Mouse (Mus musculus): ENCODE measurements around the gene Lhx3. TPM values are rescaled to one million over a fixed set of nuclear protein-coding genes. Genes with fewer than 3 reads are reported as not detected.

The Lhx3 gene
- total RNA-seq, 2 experiments from 2014 or later, result not detected

DNA sequence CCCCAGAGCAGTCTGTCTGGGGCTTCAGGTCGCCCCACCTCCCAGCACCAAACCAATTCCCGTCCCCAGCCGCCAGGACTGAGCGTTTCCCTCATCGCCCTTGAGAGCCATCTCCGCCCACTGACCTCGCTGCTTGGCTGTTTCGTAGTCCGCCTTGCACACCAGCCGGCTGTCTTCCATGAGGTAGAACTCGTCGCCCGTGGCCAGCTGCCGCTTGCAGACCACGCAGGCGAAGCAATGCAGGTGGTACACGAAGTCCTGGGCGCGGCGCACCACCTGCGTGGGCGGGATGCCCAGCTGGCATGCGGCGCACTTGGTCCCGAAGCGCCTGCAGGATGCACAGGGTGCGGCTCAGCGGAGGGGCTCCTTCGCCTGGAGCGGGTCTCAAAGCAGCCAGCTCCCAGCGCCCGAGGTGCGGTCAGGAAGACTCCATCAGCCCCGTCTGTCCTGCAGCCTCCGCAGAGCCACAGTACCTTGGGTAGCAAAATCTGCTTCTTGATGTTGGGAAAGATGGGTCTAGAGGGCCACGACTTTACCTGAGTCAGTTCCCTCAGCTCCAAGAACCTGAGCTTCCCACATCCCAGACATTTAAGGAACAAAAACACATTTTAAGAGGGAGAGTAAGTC, 5.1 kb downstream of the Lhx3 start:
- ATAC-seq (replicated peaks; ENCODE audit: poor library complexity), result no peak

DNA sequence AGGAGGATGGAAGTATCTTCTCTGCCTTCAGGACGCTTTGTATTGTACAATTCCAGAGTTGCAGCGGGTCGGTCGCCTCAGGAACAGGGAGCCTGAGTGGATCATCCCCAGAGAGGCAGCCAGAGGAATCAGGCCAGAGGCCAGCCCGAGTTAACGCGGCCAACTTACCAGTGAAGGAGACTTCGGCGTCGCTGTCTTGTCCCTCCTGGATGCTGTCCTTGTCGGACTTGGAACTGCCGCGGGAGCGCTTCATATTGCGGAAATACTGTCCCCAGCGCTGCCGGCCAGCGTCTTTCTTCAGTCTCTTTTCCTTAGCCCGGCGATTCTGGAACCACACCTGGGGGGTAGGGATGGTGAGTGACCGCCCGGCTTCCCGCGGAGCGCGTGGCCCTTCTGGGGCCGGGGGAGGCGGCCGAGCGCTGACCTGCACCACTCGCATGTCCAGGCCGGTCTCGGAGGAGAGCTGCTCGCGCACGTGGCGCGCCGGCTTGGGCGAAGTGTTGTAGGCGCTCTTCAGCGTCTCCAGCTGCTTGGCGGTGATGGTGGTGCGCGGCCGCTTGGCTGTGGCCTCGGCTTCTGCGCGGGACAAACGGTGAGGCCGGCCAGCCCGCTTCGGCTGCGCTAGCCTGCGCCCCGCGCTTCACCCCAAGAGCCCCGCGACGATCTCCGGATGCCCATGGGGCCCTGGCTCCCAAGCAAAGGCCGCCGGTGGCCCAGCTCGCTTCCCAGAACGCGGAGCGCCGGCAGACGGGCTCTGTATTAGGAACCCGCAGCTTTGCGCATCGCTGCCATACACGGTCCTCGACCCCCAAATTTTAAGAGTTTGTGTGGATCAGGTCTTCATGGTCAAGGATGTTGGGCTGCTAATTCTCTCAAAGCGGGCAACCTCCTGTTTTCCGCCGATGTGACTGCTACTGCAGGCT, 5.9 kb downstream of the Lhx3 start:
- no peak for ATAC-seq (replicated peaks; ENCODE audit: poor library complexity)

DNA sequence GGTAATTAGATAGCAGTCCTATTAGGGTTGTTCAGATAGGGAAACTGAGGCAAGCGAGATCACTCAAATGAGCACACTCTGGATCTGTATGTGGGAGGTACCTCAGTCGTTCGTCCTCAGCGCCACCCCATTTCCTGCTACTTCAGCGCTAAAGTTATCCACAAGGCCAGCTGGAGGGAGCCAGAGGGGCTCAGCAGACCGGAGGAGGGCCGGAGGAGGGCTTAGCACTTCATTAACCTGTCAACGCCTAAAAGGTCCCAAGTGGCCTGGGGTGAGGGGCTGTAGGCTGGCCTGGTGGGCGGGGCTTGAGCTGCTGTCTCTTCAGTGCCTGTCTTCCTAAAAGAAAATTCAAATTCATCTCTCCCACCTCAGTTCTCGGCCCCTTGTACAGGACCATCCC, 9.6 kb downstream of the Lhx3 start:
- no peak for ATAC-seq (replicated peaks; ENCODE audit: poor library complexity)

DNA sequence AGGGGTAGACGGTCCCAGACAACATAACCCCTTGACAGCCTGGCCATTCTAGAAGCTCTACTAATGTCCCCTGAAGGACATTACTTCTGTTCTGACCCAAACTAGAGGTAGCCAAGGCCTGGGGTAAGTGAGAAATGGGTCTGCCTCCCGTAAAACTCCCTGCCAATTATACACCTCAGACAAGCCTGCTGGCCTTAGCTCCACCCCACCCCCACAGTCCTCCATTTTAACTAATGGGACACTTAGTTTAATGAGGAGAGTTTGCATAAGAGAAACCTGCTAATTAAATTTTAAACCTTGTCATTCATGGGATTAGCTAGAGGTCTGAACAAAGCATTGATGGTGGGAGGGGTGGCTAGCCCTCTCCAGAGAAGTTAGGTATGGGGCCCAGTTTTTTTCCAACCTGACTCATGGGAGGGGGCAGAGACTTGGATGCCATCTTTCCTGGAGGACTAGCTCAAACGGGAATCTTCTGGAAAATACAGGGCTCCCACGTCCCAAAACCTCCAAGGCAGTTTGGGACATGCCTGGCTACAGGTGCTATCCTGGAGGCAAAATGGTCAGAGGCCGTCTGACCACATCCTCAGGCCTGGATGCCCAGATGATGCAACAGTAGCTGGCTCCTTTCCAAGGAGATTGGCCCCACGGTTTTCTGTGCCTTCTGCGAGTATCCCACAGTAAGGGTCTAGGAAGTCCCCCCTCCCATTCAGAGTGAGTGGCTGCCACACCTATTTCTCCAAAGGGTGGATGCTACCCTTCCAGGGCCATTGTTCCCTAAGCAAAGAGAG, 13.3 kb downstream of the Lhx3 start:
- ATAC-seq (replicated peaks; ENCODE audit: poor library complexity), result no peak

DNA sequence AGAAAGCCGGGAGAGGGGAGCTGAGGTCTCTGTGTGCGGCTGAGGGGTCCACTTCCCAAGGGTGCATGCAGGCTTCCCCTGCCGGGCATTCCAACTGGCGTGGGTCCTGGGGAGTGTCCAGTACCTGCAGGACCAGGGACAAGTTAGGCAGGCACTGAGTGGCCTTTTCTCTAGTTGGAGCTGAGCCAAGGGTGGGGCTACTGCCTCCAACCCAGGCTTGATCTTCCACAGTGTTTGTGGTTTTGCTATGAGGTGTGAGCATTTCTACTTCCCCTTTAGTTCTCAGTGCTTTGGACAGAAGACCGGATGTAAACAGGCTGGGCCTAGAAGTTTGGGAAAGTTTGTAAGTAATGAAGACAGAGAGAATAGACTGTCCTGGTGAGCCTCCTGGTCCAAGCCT, 19.6 kb downstream of the Lhx3 start:
- ATAC-seq (replicated peaks; ENCODE audit: poor library complexity), result peak; percentile 92

DNA sequence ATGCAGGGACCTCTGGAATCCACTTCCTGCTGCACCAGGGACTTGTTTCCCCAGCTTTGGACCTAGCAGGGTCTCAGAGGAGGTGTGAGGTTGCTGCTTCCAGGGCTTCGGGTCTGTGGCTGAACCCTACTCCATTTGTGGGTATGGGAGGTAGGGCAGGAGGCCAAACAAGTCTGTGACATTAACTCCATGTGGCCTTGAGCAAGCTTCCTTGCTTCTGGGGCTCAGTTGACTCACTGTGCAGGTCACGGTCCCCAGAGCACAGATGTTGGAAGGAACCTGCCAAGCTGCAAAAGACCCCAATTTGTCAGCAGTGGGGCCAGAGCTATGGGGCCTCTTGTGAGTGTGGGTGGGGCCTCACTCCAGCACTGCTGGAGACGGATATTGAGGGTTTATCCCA, 23.7 kb downstream of the Lhx3 start:
- ATAC-seq (replicated peaks; ENCODE audit: poor library complexity), result no peak

DNA sequence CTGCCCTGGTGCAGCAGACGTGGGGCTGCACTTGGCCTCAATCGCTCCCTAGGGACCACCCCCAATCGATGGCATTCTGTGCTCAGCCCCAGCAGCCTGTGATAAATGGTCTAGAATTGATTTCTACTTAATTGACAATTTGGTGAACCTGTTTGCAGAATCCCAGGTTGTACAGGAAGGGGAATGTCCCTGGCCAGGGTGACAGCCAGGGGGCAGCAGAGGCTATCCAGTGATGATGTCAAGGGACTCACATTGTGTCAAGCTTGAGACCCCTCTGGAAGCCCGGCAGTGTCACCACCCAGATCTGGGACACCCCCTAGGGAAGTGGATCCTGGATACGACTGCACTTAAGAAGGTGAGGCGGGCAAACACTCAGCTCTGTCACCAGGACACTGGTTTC, 25.4 kb downstream of the Lhx3 start:
- peak; percentile 72 for ATAC-seq (replicated peaks; ENCODE audit: poor library complexity)

DNA sequence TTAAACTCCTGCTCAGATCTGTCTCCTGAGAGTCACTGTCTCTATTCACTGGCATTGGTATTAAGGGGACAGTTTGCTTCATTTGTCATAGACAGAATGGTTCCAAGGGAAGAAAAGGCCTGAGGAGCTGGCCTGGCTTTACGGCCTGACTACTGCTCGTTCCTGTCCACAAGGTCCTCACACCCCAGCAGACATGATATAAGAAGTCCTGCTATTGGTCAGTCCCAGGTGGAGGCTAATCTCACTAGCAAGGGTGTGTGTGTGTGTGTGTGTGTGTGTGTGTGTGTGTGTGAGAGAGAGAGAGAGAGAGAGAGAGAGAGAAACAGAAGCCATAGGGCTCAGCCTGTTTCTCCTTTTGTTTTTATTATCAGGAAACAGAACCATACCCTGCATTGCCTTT, 30.9 kb downstream of the Lhx3 start:
- no peak for ATAC-seq (replicated peaks; ENCODE audit: poor library complexity)

DNA sequence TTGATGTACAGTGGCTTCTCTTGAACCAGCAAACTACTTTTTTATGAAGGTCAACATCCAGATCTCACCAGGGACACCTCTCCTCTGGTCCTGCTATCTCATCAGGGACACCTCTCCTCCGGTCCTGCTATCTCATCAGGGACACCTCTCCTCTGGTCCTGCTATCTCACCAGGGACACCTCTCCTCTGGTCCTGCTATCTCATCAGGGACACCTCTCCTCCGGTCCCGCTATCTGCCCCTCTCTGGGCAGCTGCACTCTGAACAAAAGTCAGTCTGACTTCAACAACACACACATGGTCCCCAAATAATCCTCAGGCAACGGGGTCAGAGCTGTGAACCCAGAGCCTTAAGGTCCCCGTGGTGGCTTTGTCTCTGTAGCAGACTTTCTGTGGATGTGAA, 31.4 kb downstream of the Lhx3 start:
- ATAC-seq (replicated peaks; ENCODE audit: poor library complexity), result peak; percentile 85

DNA sequence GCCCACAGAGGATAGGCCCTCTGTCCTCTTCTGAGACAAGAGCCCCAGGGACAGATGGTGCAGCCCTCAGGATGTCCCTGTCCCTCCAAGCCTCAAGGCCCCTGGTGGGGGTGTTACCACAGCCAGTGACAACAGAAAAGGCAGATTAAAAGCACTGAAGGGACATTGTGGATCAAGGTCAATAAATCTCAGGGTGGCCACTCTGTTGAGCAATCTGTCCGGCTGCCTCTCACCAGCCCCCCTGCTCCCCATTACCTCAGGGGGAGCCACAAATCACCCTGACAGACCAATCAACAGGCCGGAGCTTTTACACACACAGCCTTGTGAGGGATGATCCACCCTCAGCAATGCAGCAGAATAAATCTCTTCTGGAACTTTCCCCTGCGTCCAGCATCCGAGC, 32.9 kb downstream of the Lhx3 start:
- ATAC-seq (replicated peaks; ENCODE audit: poor library complexity), result no peak

DNA sequence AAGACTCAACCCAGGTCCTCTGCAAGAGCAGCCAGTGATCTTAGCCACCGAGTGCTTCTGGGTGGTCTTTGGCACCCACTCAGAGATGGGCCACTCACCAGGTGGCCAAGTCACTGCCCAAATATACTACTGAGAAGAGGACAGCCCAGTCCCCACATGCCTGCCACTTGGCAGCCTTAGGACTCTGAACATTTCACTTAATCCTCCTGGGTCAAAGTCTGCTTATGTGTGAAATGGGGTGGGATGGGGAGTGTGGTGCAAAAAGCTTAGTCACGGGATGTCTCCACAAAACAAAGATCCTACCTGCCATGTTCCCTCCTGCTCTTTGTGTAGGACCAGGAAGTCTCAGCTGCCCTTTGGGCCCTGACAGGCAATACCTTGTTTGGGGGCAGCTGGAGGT, 35.9 kb downstream of the Lhx3 start:
- no peak for ATAC-seq (replicated peaks; ENCODE audit: poor library complexity)

DNA sequence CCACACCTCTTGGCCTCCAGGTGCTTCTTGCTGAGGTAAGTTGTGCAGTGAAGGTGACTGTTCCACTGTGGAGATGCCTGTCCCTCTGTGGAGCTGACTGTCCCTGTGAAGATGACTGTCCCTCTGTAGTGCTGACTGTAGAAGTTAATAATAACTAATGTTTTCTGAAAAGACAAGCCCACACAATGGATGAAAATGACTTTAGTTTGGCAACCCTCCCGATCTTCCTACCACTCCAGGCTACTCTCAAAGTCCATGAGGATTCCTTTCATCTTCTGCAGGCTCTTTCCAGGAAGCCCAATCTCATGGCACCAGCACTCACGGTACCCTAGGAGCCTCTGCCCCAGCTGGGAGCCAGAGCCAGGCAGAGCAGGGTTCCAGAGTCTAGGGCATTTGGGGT, 37.7 kb downstream of the Lhx3 start:
- ATAC-seq (replicated peaks; ENCODE audit: poor library complexity), result no peak

DNA sequence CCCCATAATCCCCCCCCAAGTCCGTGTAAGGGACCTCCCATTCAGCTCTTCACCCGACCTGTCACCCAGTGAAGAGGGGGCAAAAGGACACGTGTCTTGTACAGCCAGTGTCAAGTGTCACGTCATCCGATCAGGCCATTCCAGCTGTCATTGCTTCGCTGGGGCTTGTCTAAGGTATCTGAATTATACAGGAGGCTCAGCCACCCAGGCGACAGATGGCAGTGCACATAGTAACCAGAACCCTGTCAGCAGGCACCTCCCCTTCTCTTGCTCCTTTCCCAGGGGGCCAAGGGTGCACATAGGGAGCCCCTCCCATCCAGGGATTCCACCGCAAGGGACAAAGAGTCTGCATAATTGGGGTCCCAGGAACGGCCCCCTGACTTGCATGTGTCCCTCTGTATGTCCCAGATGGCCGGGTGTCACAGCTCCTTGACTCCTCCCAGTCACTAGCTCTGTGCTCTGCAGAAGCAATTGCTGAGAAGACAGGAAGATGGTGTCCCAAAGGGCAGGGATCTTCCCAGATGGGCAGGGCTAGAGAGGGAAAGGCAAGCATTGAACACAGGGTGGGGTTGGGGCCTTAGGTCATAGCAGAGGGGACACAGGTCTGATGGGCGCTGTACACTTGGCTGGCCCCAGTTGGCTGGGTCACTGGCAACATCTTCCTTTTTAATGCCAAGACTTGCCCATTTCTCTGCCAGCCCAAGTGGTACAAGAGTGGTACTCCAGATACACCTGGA, 39.1 kb downstream of the Lhx3 start:
- ATAC-seq (replicated peaks; ENCODE audit: poor library complexity), result no peak

DNA sequence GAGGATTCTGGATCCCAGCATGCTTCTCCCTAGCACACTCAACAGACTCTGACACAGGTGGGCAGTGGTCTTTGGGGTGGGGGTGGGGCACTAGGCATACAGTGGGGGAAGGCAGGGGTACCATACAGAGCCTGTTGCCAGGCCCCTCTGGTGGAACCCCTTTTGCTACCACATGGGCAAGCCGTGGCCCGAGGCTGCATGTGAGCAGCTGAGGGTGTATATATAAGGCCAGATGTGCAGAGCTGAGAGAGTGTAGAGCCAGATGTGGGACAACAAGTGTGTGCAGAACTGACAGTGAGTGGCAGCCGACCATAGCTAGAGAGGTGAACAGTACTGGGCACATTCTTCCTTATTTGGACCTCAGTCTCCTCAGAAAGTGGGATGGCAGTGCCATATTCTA, 41.2 kb downstream of the Lhx3 start:
- no peak for ATAC-seq (replicated peaks; ENCODE audit: poor library complexity)

DNA sequence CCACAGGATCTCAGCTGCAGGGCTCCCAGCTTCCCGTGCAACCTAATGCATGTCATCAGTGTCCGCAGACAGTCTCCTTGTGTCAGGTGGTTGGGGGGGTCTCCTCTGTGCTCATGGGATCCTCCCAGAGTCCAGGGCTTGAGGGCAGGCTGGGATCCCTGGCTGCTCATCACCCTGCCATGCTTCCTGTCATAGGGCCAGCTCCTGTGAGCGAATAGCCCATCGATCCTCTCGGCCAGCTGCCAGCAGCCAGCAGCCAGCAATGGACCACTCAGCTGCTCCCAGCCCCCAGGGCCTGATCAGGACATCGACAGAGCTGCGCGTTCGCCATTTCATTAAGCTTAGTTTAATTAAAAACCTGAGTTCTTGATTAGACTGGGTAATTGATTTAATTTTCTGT, 50.0 kb downstream of the Lhx3 start:
- no peak for ATAC-seq (replicated peaks; ENCODE audit: poor library complexity)

DNA sequence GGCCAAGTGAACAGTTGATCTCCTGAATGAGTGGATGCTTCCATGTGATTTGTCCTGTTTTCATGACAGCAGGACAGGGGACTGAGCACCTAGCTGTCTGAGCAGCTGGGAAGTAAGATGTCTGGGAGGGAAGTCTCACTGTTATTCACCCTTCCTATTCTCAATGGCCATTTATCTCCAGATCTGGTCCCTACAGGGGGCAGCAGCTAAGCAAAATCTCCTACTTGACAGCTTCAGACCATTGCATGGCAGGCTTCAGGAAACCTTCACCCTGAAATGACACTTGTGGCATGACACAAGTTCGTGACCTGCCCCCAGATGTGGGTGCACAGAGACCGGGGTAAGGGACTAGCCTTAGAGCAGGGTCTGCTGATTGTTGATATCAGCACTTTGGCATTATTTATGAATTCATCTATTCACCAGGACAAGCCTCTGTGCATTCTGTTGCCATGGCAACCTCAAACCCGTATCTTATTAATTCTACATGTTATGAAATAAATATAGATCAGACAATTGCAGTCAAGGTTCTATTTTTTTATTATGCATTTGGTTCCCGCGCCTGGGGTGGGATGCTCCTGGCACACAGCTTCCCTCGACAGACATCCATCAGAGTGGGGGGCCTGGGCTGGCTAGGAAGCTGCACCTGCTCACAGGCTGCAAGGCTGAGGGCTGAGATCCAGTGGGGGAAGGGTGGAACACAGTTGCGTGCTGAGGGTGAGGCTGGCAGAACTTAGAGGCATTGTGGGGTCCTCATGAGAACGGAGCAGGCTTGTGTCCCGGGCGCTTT, 51.7 kb downstream of the Lhx3 start:
- no peak for ATAC-seq (replicated peaks; ENCODE audit: poor library complexity)

DNA sequence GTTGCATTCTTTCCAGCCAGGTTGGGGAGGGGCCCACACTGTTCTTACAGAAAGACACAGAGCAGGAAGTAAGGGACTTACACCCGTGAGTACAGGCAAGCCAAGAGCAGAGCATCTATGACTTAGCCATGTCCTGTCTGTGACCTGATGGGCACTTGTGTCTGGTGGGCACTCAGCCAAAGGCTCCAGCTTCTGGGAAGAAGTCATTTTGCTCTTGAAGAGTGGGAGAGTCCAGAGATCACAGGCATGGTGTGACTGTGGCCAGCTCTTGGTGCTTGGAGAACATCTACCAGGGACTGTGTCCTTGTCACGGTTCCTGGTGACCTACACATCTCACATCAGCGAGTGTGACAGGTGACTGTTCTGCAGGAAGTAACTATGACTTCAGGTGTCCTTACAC, 52.4 kb downstream of the Lhx3 start:
- no peak for ATAC-seq (replicated peaks; ENCODE audit: poor library complexity)

DNA sequence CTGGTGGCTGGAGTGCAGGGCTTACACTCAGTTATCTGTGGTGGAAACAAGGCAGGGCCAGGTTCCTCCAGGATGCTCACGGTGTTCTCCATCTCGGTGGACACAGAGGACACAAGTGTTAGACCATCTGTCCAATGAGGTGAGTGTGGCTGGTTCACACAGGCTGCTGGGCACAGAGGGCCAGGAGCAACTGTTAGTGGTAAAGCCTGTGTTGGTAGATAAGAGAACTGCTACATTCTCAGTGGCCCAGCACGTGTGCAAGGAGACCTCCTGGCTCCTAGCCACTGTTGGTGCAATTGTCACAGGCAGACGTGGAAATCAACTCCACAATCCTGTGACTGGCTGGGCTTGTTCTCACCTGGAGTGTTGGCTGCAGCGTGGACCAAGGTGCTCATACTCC, 53.5 kb downstream of the Lhx3 start:
- ATAC-seq (replicated peaks; ENCODE audit: poor library complexity), result peak; percentile 84

DNA sequence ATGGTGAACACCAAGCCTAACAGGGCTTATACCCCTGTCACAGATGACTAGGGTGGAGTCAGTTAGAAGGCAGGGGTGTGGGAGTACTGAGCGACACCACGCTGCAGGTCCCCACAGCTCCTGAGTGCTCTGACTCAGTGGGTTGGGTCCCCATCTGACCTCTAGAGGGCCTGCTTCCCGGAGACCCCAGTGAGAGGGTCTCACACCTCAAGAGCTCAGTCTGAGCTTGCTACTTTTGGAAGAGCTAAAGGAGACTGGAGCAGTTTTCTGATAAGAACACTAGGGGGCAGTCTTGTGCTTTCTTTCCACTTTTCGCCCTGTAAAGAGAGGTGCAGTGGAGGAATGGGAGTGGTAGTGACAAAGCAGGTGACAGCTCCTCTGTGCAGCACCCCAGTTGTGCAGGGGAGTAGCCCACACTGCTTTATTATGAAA, 54.2 kb downstream of the Lhx3 start:
- peak; percentile 82 for ATAC-seq (replicated peaks; ENCODE audit: poor library complexity)

DNA sequence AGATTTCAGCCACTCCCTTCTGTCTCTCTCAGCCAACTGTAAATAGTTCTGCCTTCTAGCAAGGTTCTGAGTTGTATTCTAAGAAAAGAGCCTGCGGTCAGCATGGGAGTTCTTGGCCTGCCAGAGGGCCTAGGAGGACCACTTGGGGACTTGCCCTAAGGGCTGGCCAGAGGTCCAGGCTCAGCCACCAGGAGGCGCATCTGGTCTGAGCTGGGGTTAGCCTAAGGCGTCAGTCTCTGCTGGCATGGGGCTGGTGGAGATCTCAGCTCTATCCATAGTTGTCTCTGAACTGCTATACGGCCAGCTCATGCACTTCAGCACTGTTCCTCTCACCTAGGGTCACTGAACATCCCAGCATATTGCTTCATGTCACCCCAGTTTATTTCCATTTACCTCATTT, 54.8 kb downstream of the Lhx3 start:
- 0 out of 2 replicates have a peak, but pooled peaks have one; percentile 26 for ATAC-seq (replicated peaks; ENCODE audit: poor library complexity)
